Comparison of ENCODE assay signal across 7 mouse cellular contexts in genomic region chr2:117342090-117342546, GRCm38 (mm10). TPM values are rescaled to one million over a fixed set of nuclear protein-coding genes. Genes with fewer than 3 reads are reported as not detected.
A peak's percentile ranks its signal among the peaks of the same experiment; 100 is the strongest.
DNase-seq lines count a peak whose midpoint lies in the region; ATAC-seq lines count a peak whose summit lies in the region.

No protein-coding gene starts in this region.

- H3K27me3 ChIP-seq in heart, embryonic 10.5 days (ENCODE audit: insufficient read depth, poor library complexity, severe bottlenecking) = peaks cover 44% of the 10 kb centered on the region
- H3K27me3 ChIP-seq in kidney, embryonic 14.5 days (ENCODE audit: control insufficient read depth, insufficient read depth, low read length) = peaks cover 20% of the 10 kb centered on the region
- H3K27me3 ChIP-seq in liver, embryonic 11.5 days (replicated peaks; ENCODE audit: control insufficient read depth, insufficient read depth, low read length) = peaks cover 30% of the 10 kb centered on the region

- DNase-seq in adrenal gland, postnatal 10 days = peak; percentile 80
- DNase-seq in embryo, embryonic 9.5 days (ENCODE audit: extremely low spot score) = peak; percentile 79
- DNase-seq in heart, embryonic 10.5 days (ENCODE audit: low spot score) = peak; percentile 78
- peak; percentile 61 for DNase-seq in liver, embryonic 11.5 days (ENCODE audit: low spot score)
- peak; percentile 88 to 90 for DNase-seq in spleen, postnatal 36 days (ENCODE audit: low spot score in 2 of 2)

- no peaks in the 10 kb centered on the region for H3K9me3 ChIP-seq in heart, embryonic 10.5 days
- H3K9me3 ChIP-seq in kidney, embryonic 14.5 days (ENCODE audit: control insufficient read depth, low read length) = no peaks in the 10 kb centered on the region
- no peaks in the 10 kb centered on the region for H3K9me3 ChIP-seq in liver, embryonic 11.5 days (ENCODE audit: control insufficient read depth, low read length)

- peaks cover 18% of the 10 kb centered on the region for H3K4me1 ChIP-seq in heart, embryonic 10.5 days
- H3K4me1 ChIP-seq in kidney, embryonic 14.5 days (ENCODE audit: control insufficient read depth, insufficient read depth, low read length) = 0 out of 2 replicates have a peak, but pooled peaks cover 3% of the 10 kb centered on the region
- H3K4me1 ChIP-seq in liver, embryonic 11.5 days (replicated peaks; ENCODE audit: control insufficient read depth, insufficient read depth, low read length) = no peaks in the 10 kb centered on the region

- peak; percentile 79 for ATAC-seq in kidney, embryonic 14.5 days (ENCODE audit: low FRiP score, low TSS enrichment)
- ATAC-seq in liver, embryonic 11.5 days (replicated peaks; ENCODE audit: low FRiP score) = peak; percentile 50
- peak; percentile 70 for ATAC-seq in monocyte, adult 5-6 weeks (replicated peaks; ENCODE audit: insufficient number of reproducible peaks, low FRiP score, low TSS enrichment, poor library complexity, severe bottlenecking)

- WGBS in heart, embryonic 10.5 days = under 1% methylated on average over 19 of the region's 19 CpGs
- under 1% methylated on average over 19 of the region's 19 CpGs for WGBS in kidney, embryonic 14.5 days
- 2% methylated on average over 19 of the region's 19 CpGs for WGBS in liver, embryonic 11.5 days

- peak overlapping the region; percentile 56; the same call in 1 of the 2 replicates for H3K27ac ChIP-seq in heart, embryonic 10.5 days
- no peak overlapping the region for H3K27ac ChIP-seq in kidney, embryonic 14.5 days (ENCODE audit: low read depth, low read length)
- H3K27ac ChIP-seq in liver, embryonic 11.5 days (ENCODE audit: low read depth, low read length) = no peak overlapping the region

- no peaks in the 10 kb centered on the region for H3K36me3 ChIP-seq in heart, embryonic 10.5 days
- H3K36me3 ChIP-seq in kidney, embryonic 14.5 days (ENCODE audit: control insufficient read depth, insufficient read depth, low read length) = no peaks in the 10 kb centered on the region
- H3K36me3 ChIP-seq in liver, embryonic 11.5 days (ENCODE audit: control insufficient read depth, insufficient read depth, low read length) = no peaks in the 10 kb centered on the region

- H3K4me3 ChIP-seq in heart, embryonic 10.5 days = peak overlapping the region; percentile 71
- peak overlapping the region; percentile 53 for H3K4me3 ChIP-seq in kidney, embryonic 14.5 days (ENCODE audit: low read length)
- peak overlapping the region; percentile 50 for H3K4me3 ChIP-seq in liver, embryonic 11.5 days (ENCODE audit: low read depth, low read length)

- peak overlapping the region; percentile 38; the same call in 1 of the 2 replicates for H3K9ac ChIP-seq in kidney, embryonic 14.5 days (ENCODE audit: low read depth, low read length)
- H3K9ac ChIP-seq in liver, embryonic 11.5 days (ENCODE audit: low read depth, low read length) = no peak overlapping the region

- H3K4me2 ChIP-seq in kidney, embryonic 14.5 days (replicated peaks; ENCODE audit: low read depth, low read length) = peak overlapping the region; percentile 94
- peak overlapping the region; percentile 73 for H3K4me2 ChIP-seq in liver, embryonic 11.5 days

RNA-seq across cellular contexts. Expression of gene Rasgrp1, which starts 0.7 kb away (rescaled TPM):
- 1 to 10 TPM; 2.7 to 3.2 TPM for total RNA-seq in adrenal gland, postnatal 10 days (2021)
- polyA plus RNA-seq in heart, embryonic 10.5 days (2016; fragmentation: Nextera tagmentation; extraction: Ambion mirVana) = 0.25 and 0.46 TPM in 2 replicates
- 0.11 and 0.38 TPM in 2 replicates for polyA plus RNA-seq in kidney, embryonic 14.5 days (2014; fragmentation: Nextera tagmentation; extraction: Ambion mirVana)
- 0.26 and 0.62 TPM in 2 replicates for polyA plus RNA-seq in liver, embryonic 11.5 days (2014; fragmentation: Nextera tagmentation; extraction: Ambion mirVana)
- total RNA-seq in monocyte, adult 5-6 weeks (2017) = 51.1 to 76.6 TPM (median 54.2 TPM) in 3 replicates
